Mouse (Mus musculus) common myeloid progenitor, adult 5-6 weeks (primary cell): ENCODE results near the gene BC024978. TPM values are rescaled to one million over a fixed set of nuclear protein-coding genes. Genes with fewer than 3 reads are reported as not detected.

Source experiments
- ATAC-seq: replicated peaks from 2 replicates; pipeline ENCODE4 v1.8.0; 2016; ENCODE audit warnings: low read depth, mild to moderate bottlenecking, moderate TSS enrichment, inconsistent platforms; ENCODE audit not compliant: poor library complexity, severe bottlenecking
- total RNA-seq: library from RNA; stranded (forward); fragments of 200-1000, 187-1606 nt; gene quantifications from 2 replicates; pipeline ENCODE4 v1.2.3, GENCODE M21; 2017

Gene BC024978
- total RNA-seq, 1 experiment from 2014 or later: 5.7 TPM

DNA sequence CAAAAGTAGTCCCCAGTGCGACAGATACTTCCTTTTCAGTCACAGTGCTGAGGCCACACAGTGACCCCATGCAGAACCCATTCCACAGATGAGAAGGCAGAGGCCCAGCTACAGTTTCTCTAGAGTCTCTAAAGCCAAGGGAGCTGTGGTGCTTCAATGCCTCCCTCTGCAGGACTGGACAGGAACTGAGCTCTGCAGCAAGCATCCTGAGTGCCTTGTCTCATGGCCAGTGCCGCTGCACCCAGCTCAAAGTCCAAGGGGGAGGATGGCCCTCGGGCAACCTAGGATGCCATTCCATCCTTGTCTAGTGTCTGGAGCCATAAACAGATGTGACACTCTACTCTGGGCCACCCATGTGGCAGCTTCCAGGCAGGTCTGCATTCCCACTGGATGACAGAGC, 60.1 kb downstream of the BC024978 start:
- no peak for ATAC-seq

DNA sequence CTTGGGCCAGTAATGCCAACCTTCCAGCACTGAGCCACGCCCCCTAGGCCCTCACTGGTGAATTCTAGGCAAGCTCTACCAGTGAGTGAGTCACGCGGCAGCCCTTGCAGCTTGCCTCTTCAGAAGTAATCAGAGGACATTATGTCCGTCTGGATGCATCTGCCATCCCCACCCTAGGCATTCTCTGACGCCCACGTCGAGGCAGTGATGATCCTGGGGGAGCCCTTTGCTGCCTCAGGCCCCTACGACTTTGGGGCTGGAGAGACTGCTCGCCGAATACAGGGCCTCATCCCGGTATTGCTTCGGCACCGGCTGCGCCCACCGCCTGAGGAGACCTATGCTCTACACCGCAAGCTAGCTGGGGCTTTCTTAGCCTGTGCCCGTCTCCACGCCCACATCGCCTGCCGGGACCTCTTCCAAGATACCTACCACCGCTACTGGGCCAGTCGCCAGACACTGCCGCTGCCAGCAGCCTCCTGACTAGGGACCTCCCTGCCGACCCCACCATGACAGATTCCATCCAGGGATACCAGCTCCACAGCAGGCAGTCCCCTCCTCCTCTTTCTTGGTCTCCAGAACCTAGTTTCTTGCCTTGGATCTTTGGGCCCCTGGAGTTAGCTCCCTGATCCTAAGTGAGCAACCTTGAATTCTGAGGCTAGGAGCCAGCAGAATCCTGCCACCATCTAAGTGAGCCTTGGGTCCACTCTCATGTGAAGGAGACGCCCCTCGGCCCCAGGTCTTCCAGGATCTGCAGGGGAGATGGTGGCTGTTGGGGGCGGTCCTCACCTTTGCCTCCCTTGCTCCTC, 61.7 kb downstream of the BC024978 start:
- ATAC-seq: peak; percentile 36

DNA sequence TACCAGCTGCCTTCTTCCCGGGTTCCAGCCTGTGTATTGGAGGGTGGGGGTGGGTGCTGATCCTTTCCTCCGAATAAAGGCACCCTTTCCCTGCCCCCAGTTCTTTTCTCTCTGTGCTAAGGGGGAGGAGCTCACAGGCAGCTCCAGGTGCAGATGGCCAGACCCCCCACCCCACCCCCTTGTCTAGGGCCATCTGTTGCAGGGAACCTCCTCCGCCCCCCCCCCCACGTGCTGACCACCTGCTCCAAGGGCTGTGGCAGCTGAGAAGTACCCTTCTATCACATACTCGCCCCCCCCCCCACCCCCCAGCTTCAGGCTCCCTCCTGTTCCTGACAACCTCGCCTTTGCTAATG, 62.2 kb downstream of the BC024978 start:
- no peak for ATAC-seq

DNA sequence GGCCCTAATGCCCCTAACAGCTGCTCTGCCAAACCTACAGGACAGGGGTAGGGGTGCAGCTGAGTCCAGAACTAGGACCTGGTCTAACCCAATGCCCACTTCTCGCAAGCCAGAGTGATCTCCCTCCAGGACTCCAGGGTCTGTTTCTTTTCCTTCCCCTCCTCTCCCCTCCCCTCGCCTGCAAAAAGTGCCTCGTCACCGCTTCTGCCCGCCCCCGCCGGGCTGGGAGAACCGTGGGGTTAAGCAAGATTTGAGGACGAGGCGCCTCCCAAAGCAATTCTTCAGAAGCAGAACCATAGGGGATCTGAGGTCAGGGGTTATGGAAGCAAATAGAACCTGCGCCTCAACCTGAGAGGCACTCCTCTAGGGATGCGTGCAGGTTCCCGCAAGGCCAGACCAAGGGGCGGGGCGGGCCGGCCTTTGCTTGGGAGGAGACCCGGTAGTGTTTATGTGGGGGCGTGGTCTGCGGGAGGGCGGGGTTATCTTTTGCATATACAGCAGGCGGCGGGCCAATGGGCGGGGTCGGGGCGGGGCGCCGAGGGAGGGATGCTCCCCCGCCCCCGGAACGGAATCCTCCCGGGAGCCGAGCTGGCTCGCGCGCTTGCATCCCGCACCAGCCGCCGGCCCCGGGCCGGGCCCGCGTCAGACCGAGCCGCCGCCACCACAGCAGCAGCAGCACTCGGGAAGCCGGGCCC, 62.8 kb downstream of the BC024978 start, which contains the start of gene Numbl:
Numbl (plus strand) TSS at position 229 of the 695 bp plus-strand sequence.
- peak; percentile 71 for ATAC-seq

DNA sequence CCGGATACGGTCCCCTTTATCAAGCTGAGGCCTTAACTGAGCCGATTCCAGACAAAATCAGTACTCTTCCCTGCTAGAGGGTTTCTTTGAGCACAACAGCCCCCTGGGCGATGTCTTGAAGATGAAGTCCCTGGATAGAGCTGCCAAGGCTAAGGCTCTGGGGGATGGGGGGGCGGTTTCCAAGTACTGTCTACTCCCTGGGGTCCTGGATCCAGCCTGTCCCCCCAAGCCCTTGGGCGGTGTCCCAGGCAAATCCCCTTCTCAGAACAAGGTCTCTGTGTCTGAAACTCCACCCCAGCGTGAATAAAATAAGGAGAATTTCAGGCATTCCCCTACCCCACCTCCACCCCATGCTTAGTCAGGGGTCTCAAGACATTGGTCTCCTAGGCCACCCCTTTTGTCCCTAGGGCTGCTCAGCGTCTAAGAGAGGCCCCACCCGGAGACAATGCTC, 63.7 kb downstream of the BC024978 start:
- no peak for ATAC-seq

DNA sequence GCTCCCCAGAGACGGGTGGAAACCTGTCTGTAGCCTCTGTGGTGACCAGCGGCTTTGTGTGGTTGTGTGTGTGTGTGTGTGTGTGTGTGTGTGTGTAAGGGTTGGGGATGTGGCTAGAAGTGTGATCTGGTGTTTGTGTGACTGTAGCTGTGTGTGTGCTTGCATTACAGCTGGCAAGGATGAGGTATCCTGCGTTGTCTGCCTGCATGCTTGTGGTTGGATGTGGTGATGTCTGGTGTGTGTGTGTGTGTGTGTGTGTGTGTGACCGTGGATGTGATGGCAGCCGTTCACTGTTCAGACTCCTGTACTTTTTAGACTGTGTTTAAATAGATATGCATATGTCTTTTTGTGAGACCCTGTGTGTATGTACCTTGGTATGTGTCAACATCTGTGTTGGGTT, 64.2 kb downstream of the BC024978 start:
- ATAC-seq: no peak

Other genes with a start within 250 kb of the BC024978 start
- not detected in 2 replicates for gene Cyp2a12, start 166.7 kb upstream of the BC024978 start, total RNA-seq
- gene Cyp2f2, start 75.9 kb upstream of the BC024978 start, total RNA-seq: not detected in 2 replicates
- gene Cyp2t4, start 42.1 kb upstream of the BC024978 start, total RNA-seq: not detected in 2 replicates
- gene Egln2, start 29.0 kb upstream of the BC024978 start, total RNA-seq: 18.6 and 24.7 TPM in 2 replicates
- gene Rab4b, start 16.9 kb upstream of the BC024978 start, total RNA-seq: 10.6 and 21.7 TPM in 2 replicates
- gene Gm21983, start 14.7 kb upstream of the BC024978 start, total RNA-seq: not detected in 2 replicates
- gene Mia, start 14.6 kb upstream of the BC024978 start, total RNA-seq: 0.23 TPM in 1 of 2 replicates, not detected in the other
- gene Snrpa, start 490 bp downstream of the BC024978 start, total RNA-seq: 102 and 125 TPM in 2 replicates
- 5.2 and 5.4 TPM in 2 replicates for gene Itpkc, start 32.9 kb downstream of the BC024978 start, total RNA-seq
- gene Coq8b, start 37.2 kb downstream of the BC024978 start, total RNA-seq: 8.2 and 15.7 TPM in 2 replicates
- gene Numbl, start 62.7 kb downstream of the BC024978 start, total RNA-seq: 0.29 and 1.1 TPM in 2 replicates
- 0.44 TPM in 1 of 2 replicates, not detected in the other for gene Ltbp4, start 141.9 kb downstream of the BC024978 start, total RNA-seq
- 18.4 and 25.8 TPM in 2 replicates for gene Shkbp1, start 160.2 kb downstream of the BC024978 start, total RNA-seq
- gene Gm20479, start 161.6 kb downstream of the BC024978 start, total RNA-seq: 2.2 TPM in 1 of 2 replicates, not detected in the other